Mouse (Mus musculus) bone marrow macrophage, adult 2 months (primary cell): ENCODE data around the gene Fam50a.

ENCODE experiments used
- CTCF ChIP-seq: IDR thresholded peaks from 2 replicates; pipeline ENCODE4 v1.5.1; 2012; ENCODE audit warnings: low read depth, mild to moderate bottlenecking, low read length, moderate library complexity
- POLR2A ChIP-seq: IDR thresholded peaks from 2 replicates; pipeline ENCODE4 v1.6.1; 2012; ENCODE audit warnings: mild to moderate bottlenecking, low read depth, low read length, borderline replicate concordance

GRCm38 (mm10) chrX:74270062-74270901, 42.6 kb upstream of the Fam50a start, which contains the start of gene Rpl10:
- TF ChIP-seq CTCF (no peak), POLR2A (no peak)
